Mouse (Mus musculus) heart, embryonic 10.5 days (tissue): ENCODE measurements around the gene Fbxw7. TPM values are rescaled to one million over a fixed set of nuclear protein-coding genes. Genes with fewer than 3 reads are reported as not detected.

ENCODE experiments used
- DNase-seq: peaks from one replicate; pipeline ENCODE4 v3.0.0-alpha.2; 2017; ENCODE audit warnings: low spot score
- H3K27ac ChIP-seq: fragments of 300-500 bp; sonication (generic); 2 replicates; pipeline ENCODE4 v1.5.1; 2016; ENCODE audit warnings: mild to moderate bottlenecking
- H3K27me3 ChIP-seq: fragments of 300-500 bp; sonication (generic); 2 replicates; pipeline ENCODE4 v1.6.1; 2016; ENCODE audit warnings: mild to moderate bottlenecking; ENCODE audit not compliant: poor library complexity, insufficient read depth, severe bottlenecking
- H3K36me3 ChIP-seq: fragments of 300-500 bp; sonication (generic); 2 replicates; pipeline ENCODE4 v1.6.1; 2016; ENCODE audit warnings: mild to moderate bottlenecking, moderate library complexity
- H3K4me1 ChIP-seq: fragments of 300-500 bp; sonication (generic); 2 replicates; pipeline ENCODE4 v1.6.1; 2016; ENCODE audit warnings: mild to moderate bottlenecking
- H3K4me3 ChIP-seq: fragments of 300-500 bp; sonication (generic); 2 replicates; pipeline ENCODE4 v1.5.1; 2016; ENCODE audit warnings: mild to moderate bottlenecking, moderate library complexity
- H3K9me3 ChIP-seq: fragments of 300-500 bp; sonication (generic); 2 replicates; pipeline ENCODE4 v1.6.1; 2016; ENCODE audit warnings: mild to moderate bottlenecking, moderate library complexity
- WGBS: fragments of 180-500 bp; shearing (Covaris S2); methylation state at CpG from one replicate; pipeline ENCODE4 v1.1.7; 2016; 5-methylcytosine and 5-hydroxymethylcytosine counted together
- polyA plus RNA-seq: library from polyadenylated mRNA; unstranded; fragments of >200 nt; fragmentation: Nextera tagmentation; extraction: Ambion mirVana; gene quantifications from 2 replicates; pipeline ENCODE4 v1.2.1, GENCODE M21; 2016

The Fbxw7 gene
- polyA plus RNA-seq, 1 experiment from 2014 or later = 7.9 TPM

DNA sequence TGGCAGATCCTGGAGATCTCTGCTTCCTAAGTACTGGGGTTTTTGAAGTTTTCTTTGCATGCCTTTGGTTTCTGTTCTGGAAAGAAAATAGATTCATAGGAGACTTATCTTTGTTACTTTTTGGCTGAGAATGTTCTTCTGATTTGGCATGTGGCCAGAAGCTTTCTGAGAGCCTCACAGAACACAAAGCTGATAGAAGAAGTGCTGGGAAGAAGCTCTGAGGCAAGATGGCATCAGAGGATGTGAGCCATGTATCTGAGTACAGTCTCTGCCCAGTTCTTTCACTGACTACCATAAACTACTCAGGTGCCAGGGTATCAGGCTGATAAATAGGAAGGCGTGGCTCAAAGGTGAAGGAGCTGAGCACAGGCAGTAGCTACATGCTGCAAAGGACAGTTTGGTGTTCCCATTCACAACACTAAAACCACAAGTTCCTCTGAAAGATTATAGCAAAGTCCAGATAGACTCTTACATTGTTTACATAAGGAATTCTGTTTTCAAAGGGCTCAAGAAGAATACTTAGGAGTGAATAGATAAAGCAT lies 52.4 kb downstream of the Fbxw7 start:
- 80% methylated on average over 1 of the region's 1 CpGs for WGBS
- Histone ChIP-seq H3K27ac (no peak overlapping the region), H3K9me3 (no peaks in the 10 kb centered on the region), H3K27me3 (no peaks in the 10 kb centered on the region), H3K4me3 (no peak overlapping the region), H3K4me1 (peaks cover 13% of the 10 kb centered on the region), H3K36me3 (0 out of 2 replicates have a peak, but pooled peaks cover 8% of the 10 kb centered on the region)
- DNase-seq = no peak

DNA sequence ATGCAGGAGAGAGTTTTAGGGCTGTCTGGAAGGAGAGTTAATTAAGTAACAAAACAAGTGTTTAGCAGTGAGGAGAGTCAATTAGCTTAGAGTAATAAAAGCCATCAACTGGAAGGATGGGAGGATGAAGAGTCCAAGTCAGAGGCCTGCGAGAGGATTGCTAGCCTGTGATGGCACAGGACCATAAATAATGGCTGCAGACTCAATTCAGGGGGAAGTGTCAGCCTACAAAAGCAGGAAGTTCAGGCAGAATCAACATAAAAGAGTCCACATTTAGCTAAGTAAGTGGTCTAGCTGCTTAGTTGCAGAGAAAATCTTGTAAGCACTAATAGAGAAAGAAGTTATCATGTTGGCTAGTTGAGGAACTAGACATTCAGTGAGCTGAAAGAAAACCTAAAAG lies 52.9 kb downstream of the Fbxw7 start:
- DNase-seq = no peak
- no peaks in the 10 kb centered on the region for H3K27me3 ChIP-seq
- WGBS = 60% methylated on average over 1 of the region's 1 CpGs

DNA sequence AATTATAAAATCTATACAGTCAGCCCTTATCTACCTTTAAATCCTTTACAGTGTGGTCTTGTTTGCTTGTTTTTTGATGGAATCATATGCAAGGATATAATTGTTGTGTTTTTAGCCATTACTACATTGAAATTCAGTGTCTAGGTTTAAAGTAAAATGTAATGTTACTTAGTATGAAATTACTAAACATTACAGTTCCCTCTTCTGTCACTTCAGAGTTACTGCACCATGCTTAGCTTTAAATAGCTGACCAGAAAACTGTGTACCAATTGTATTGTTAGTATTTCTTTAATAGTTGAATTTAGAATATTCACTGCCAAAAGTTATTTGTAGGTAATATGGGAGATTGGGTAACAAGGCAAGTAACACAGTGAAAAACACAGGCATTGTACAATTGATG lies 55.1 kb downstream of the Fbxw7 start:
- H3K27me3 ChIP-seq = no peaks in the 10 kb centered on the region
- no peak for DNase-seq
- no peak overlapping the region for H3K4me3 ChIP-seq
- H3K27ac ChIP-seq = no peak overlapping the region
- H3K9me3 ChIP-seq = no peaks in the 10 kb centered on the region
- H3K4me1 ChIP-seq = peaks cover 13% of the 10 kb centered on the region
- 0 out of 2 replicates have a peak, but pooled peaks cover 3% of the 10 kb centered on the region for H3K36me3 ChIP-seq

More for the DNA sequence above, 52.9 kb downstream of the Fbxw7 start:
- Histone ChIP-seq H3K4me1 (peaks cover 13% of the 10 kb centered on the region), H3K27ac (no peak overlapping the region), H3K4me3 (no peak overlapping the region), H3K9me3 (no peaks in the 10 kb centered on the region), H3K36me3 (0 out of 2 replicates have a peak, but pooled peaks cover 8% of the 10 kb centered on the region)

DNA sequence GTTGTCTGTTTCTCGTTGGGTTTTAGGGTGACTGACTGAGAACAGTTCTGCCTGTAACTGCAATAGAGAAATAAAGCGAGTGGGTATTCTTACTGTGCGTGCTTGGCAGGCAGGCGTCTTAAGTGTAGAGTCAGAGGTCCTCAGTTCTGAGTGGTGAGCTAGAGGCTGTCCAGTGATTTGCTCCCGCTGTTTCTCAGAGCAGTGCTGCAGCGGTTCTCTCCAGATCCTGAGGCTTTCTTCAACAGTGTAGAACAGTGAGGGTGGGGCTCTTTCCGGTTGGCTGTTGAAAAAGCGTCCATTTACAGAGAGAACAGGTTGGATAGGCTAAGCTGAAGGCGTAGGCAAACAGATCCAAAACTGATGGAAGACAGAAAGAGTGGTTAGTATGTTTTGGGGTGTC lies 60.2 kb downstream of the Fbxw7 start:
- H3K36me3 ChIP-seq = 0 out of 2 replicates have a peak, but pooled peaks cover 3% of the 10 kb centered on the region
- H3K4me3 ChIP-seq = no peak overlapping the region
- H3K4me1 ChIP-seq = no peaks in the 10 kb centered on the region
- no peaks in the 10 kb centered on the region for H3K9me3 ChIP-seq
- no peaks in the 10 kb centered on the region for H3K27me3 ChIP-seq
- WGBS = 72% methylated on average over 9 of the region's 9 CpGs
- no peak overlapping the region for H3K27ac ChIP-seq
- DNase-seq = no peak

DNA sequence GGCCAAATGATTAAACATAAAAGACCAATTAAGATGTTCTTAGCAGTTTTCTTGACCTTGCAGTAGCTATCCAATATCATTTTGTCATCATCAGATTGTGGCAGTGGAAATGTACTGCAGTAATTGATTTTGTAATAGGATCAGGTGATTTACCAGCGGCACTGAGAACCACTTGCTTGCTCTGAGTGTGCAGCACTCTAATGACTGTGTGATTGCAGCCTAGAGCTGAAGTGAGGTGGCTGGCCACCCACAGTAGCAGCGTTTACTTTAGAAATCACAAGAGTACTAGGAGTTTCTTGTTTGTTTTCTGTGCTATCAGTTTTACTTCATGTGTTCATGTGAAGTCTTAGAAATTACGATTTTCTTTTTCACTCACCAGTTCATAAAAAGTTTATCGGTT lies 61.1 kb downstream of the Fbxw7 start:
- Histone ChIP-seq H3K27me3 (no peaks in the 10 kb centered on the region), H3K9me3 (no peaks in the 10 kb centered on the region), H3K36me3 (0 out of 2 replicates have a peak, but pooled peaks cover 3% of the 10 kb centered on the region), H3K4me1 (no peaks in the 10 kb centered on the region), H3K4me3 (no peak overlapping the region), H3K27ac (no peak overlapping the region)
- 80% methylated on average over 4 of the region's 4 CpGs for WGBS
- DNase-seq = no peak

DNA sequence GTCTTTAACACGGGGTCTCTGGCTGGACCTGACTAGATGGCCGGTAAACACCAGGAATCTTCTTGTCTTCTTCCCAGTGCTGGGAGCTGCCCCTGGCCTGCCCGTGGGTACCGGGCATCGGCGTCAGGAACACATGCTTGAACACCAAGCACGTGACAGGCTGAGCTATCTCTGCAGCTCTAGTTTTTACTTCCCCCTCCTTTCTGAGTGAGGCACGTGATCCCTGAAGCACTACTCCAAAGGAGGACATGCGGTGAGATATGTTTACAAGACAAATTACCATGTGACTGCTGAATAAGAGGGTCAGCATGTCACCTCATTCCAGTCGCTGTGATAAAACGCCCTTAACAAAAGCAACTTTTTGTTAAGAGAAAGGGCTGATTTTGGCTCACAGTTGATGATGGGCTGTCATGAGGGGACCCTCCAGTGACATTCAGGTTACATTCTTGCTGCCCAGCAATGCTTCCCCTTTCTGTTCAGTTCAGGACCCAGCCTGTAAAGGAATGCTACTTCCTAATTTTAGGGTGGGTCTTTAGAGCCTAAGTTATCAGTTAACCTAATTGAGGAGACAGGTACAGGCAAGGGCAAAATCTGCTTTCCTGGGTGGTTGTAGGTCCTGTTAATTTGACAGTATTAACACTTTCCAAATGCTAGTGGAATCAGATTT lies 68.9 kb downstream of the Fbxw7 start:
- H3K27ac ChIP-seq = no peak overlapping the region
- 50% methylated on average over 11 of the region's 11 CpGs for WGBS

DNA sequence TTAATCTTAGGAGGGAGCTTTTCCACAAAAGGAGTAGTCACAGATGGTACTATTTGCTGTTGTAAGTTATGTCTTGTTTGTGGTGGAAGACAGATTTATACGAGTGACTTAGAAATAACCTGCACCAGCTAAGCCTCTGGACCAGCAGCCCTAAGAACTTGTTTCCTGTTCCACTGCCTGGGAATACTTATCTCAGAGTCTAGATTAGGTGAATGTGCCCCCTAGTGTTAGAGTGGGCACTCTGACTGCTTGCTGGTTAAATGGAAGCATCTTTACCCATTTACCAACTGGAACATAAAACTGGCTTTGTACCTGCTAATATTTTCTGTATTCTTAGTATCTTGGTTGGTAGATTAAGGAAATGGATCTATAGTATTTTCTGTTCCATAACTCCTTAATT lies 74.6 kb downstream of the Fbxw7 start:
- no peak for DNase-seq
- H3K4me3 ChIP-seq = no peak overlapping the region
- 49% methylated on average over 1 of the region's 1 CpGs for WGBS

More for the DNA sequence above, 68.9 kb downstream of the Fbxw7 start:
- Histone ChIP-seq H3K9me3 (no peaks in the 10 kb centered on the region), H3K4me1 (peaks cover 21% of the 10 kb centered on the region), H3K27me3 (no peaks in the 10 kb centered on the region), H3K36me3 (no peaks in the 10 kb centered on the region), H3K4me3 (no peak overlapping the region)
- no peak for DNase-seq

DNA sequence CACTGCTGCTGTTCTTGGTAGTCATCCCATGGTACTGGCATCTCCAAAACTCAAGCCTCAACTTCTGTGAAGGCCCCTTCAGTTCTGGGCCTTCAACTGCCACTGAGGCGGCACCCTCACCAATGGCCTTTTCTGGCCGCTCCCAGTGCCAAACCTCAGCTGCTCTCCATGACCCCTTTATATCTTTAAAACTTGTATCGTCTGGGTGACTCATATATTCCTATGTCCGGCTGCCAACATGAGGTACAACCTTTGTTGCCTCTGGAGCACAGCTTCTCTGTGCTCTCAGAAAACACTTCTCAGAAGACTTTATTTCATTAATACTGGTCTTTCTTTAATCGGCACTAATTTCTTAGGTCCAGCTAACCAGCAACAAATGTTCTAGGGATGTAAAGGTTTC lies 75.9 kb downstream of the Fbxw7 start:
- no peak overlapping the region for H3K27ac ChIP-seq
- no peak overlapping the region for H3K4me3 ChIP-seq
- no peak for DNase-seq
- WGBS = 89% methylated on average over 5 of the region's 5 CpGs
- H3K9me3 ChIP-seq = no peaks in the 10 kb centered on the region
- H3K4me1 ChIP-seq = no peaks in the 10 kb centered on the region
- H3K36me3 ChIP-seq = no peaks in the 10 kb centered on the region
- H3K27me3 ChIP-seq = no peaks in the 10 kb centered on the region

More for the DNA sequence above, 74.6 kb downstream of the Fbxw7 start:
- Histone ChIP-seq H3K4me1 (peaks cover 6% of the 10 kb centered on the region; the same call in 1 of the 2 replicates), H3K9me3 (no peaks in the 10 kb centered on the region), H3K36me3 (no peaks in the 10 kb centered on the region), H3K27ac (no peak overlapping the region), H3K27me3 (no peaks in the 10 kb centered on the region)

DNA sequence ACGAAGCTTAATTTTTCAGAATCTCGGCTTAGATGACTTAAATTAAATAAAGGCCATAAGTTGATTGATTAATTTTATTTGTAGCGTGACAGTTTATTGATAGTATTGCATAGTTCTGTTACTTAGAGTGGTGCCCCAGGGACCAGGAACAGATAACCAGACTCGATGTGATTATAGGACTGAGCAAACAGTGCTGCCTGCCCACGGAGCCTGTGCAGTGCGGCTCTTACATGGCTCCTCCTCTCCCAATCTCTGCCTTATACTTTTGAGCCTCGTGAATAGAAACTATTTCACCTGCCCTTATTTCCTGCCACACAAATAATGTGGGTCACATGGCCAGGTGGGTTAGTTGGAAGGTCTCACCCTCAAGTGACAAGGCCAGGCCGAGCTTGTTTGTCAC lies 82.9 kb downstream of the Fbxw7 start:
- Histone ChIP-seq H3K9me3 (no peaks in the 10 kb centered on the region), H3K27me3 (no peaks in the 10 kb centered on the region), H3K36me3 (no peaks in the 10 kb centered on the region), H3K27ac (no peak overlapping the region), H3K4me3 (no peak overlapping the region), H3K4me1 (no peaks in the 10 kb centered on the region)
- DNase-seq = no peak
- WGBS = 81% methylated on average over 8 of the region's 8 CpGs

DNA sequence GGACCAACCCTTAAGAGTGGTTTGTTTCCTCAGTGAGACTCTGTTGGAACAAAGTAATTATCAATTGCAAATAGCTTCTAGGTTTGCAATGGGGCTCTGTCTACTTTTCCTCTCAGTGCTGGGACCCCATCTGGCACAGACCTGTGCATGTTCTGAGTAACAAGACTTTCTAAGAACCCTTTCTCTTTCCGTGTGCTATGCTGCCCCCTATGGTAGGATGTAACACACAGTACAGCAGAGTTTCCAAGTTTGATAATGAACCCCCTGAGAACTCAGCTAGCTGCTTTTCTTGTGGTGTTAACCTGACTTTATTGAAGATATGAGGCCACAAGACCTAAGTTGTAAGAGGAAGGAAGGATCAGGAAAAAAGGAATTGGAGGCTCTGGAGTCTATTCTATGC lies 91.5 kb downstream of the Fbxw7 start:
- peaks cover 7% of the 10 kb centered on the region for H3K36me3 ChIP-seq
- H3K4me3 ChIP-seq = no peak overlapping the region
- H3K27ac ChIP-seq = no peak overlapping the region
- 0 out of 2 replicates have a peak, but pooled peaks cover 4% of the 10 kb centered on the region for H3K4me1 ChIP-seq
- no peaks in the 10 kb centered on the region for H3K9me3 ChIP-seq
- no peaks in the 10 kb centered on the region for H3K27me3 ChIP-seq
- 15% methylated on average over 1 of the region's 1 CpGs for WGBS
- no peak for DNase-seq

DNA sequence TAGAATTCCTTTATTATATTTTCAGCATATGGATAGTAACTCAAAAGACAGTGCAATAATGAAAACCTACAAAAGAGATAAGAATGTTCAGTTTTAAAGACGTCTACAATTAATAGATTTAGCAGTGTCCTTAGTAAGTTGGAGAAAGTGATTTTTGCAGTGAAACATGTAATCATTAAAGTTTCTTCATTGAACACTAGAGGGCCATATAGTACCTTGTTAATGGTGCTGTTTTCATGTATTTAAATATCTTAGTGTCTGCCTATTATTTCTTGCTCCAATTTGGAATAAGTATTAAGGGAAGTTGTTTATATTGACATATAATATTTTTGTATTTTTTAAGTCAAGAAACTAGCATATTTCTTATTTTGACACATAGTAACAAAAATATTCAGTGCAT lies 99.2 kb downstream of the Fbxw7 start:
- Histone ChIP-seq H3K27ac (no peak overlapping the region), H3K27me3 (no peaks in the 10 kb centered on the region), H3K9me3 (no peaks in the 10 kb centered on the region), H3K4me1 (no peaks in the 10 kb centered on the region), H3K4me3 (no peak overlapping the region), H3K36me3 (no peaks in the 10 kb centered on the region)
- no peak for DNase-seq
- 46% methylated on average over 1 of the region's 1 CpGs for WGBS

DNA sequence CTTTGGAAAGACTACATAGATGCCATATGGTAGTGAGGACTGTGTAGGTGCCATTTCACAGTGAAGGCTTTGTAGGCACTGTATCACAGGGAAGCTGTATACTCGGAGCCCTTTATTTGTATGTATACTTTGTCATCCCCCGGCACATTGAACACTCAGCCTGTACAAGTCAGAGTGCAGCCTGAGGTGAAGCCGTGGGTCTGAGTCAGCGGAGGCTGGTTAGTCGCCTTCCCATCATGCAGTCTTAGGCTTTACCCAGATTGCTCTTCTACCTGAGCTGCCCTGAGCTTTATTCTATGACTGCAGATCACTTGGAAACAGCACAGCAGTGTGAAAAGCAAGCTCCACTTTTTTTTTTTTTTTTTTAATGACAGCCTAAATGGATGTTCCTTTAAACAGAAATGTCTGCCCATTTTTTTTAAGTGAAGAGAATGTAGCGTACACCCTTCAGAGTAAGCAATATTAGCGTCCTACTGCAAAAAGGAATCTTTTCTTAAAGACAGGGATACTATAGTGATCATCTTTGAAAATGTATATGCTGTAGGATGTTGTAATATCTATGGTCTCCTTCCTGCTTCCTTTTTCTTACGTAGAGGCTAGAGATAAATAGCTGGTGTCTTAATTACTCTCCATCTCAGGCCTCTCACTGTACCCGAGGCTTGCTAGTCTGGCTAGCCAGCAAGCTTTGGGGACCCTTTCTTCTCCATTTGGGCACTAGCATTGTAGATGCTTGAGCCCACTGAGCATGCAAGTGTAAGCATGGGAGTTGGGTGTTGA lies 103.0 kb downstream of the Fbxw7 start:
- Histone ChIP-seq H3K36me3 (no peaks in the 10 kb centered on the region), H3K4me1 (no peaks in the 10 kb centered on the region), H3K4me3 (no peak overlapping the region), H3K9me3 (no peaks in the 10 kb centered on the region), H3K27ac (no peak overlapping the region), H3K27me3 (no peaks in the 10 kb centered on the region)
- DNase-seq = no peak
- 78% methylated on average over 9 of the region's 9 CpGs for WGBS

DNA sequence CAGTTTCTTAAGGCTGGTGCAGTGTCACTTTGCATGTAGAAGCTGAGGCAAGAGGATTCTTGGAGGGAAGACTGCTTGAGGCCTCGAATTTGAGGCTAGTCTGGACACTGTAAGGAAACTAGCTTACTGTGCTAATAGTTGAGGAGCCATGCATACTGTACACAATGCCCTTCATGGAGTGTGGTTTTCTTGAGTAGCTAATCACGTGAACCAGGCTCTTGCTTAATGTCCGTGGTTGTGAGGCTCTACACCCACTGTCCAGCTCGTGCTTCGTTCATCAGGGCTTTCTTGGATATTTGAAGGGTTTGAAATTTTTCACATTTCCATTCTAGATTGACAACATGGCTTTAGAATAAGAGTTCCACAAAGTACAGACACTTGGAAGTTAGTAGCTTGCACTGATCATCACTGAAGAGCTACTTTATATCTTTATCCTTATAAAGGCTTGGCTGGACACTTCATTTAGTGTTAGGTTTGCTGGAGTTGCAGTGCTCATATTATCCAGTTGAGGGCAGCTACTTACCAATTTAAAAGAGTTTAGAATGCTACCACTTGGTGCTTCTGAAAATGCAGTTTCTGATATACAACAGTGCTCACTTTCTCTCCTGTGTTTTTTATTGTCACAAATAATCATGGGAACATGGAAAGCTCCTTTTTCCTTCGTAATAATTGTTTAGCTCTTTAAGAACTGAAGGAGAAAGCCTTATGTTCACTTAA lies 106.8 kb downstream of the Fbxw7 start:
- Histone ChIP-seq H3K27ac (no peak overlapping the region), H3K9me3 (no peaks in the 10 kb centered on the region), H3K4me3 (no peak overlapping the region), H3K36me3 (no peaks in the 10 kb centered on the region), H3K4me1 (peaks cover 20% of the 10 kb centered on the region; the same call in 1 of the 2 replicates), H3K27me3 (no peaks in the 10 kb centered on the region)
- no peak for DNase-seq
- 76% methylated on average over 6 of the region's 6 CpGs for WGBS
